Mouse (Mus musculus): ENCODE measurements around the gene Rgs14. TPM values are rescaled to one million over a fixed set of nuclear protein-coding genes. Genes with fewer than 3 reads are reported as not detected.

Rgs14 gene
- total RNA-seq, 2 experiments from 2014 or later = 7.9 to 14.7 TPM

DNA sequence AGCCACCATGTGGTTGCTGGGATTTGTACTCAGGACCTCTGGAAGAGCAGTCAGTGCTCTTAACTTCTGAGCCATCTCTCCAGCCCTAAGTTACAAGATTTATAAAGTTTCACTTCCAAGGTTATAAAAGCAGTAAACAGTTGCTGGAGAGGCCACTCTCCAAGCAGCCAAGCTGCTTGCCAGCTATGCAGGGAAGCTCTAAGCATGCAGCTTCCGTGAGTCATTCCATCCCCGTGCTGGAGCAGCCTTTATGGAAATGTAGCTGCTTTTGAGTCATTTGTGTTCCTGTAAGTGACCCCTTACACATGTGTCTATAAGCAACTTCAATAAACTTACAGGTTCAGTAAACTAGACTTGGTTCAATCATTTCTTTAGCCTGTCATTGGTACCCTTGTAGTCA lies 61.0 kb downstream of the Rgs14 start:
- no peak for ATAC-seq (replicated peaks; ENCODE audit: low FRiP score, poor library complexity, severe bottlenecking)

DNA sequence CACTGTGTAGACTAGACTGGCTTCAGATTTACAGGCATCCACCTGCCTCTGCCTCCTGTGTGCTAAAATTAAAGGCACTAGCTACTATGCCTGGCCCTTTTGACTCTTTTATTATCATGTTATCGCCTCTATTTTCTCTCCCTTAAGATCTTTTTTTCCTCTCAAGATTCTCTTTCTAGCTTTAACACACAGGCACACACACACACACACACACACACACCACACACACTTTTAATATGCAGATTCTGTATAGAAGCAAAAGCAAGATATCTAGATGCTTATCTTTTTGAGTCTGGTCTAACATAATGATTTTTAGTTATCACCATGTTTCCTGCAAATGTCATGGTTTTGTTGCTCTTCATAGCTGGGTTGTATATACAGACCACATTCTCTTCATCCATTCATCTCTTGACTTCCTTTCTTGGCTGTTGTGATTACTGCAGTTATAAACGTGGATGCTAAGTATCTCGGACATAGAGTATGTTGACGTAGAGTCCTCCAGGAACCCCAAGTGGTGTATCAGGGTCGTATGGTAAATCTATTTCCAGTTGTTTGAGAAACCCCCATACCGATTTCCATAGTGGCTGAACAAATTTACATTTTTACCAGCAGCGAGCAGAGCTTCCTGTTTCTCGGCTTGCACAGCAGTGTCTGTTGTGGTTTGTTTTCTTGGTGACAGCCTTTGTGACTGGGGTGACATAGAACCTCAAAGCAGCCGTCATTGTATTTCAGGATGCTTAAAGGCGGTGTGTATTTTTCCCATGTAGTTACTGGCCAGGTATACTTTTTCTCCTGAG lies 62.6 kb downstream of the Rgs14 start:
- ATAC-seq (replicated peaks; ENCODE audit: low FRiP score, poor library complexity, severe bottlenecking) = no peak

Other genes starting within 250 kb of the Rgs14 start
- not detected in 2 replicates for gene Gm17617, start 236.2 kb upstream of the Rgs14 start, total RNA-seq (2015; ENCODE audit: low replicate concordance)
- not detected in 2 replicates for gene Gm17617, start 236.2 kb upstream of the Rgs14 start, total RNA-seq (2017; ENCODE audit: low replicate concordance)
- gene Fgfr4, start 217.1 kb upstream of the Rgs14 start, total RNA-seq (2015; ENCODE audit: low replicate concordance) = not detected in 2 replicates
- not detected in 2 replicates for gene Fgfr4, start 217.1 kb upstream of the Rgs14 start, total RNA-seq (2017; ENCODE audit: low replicate concordance)
- 36.9 and 38.2 TPM in 2 replicates for gene Nsd1, start 159.9 kb upstream of the Rgs14 start, total RNA-seq (2015; ENCODE audit: low replicate concordance)
- gene Nsd1, start 159.9 kb upstream of the Rgs14 start, total RNA-seq (2017; ENCODE audit: low replicate concordance) = 50.6 and 85.7 TPM in 2 replicates
- 81.3 and 131 TPM in 2 replicates for gene Prelid1, start 49.2 kb upstream of the Rgs14 start, total RNA-seq (2015; ENCODE audit: low replicate concordance)
- gene Prelid1, start 49.2 kb upstream of the Rgs14 start, total RNA-seq (2017; ENCODE audit: low replicate concordance) = 30.9 and 39.1 TPM in 2 replicates
- 83.3 and 153 TPM in 2 replicates for gene Rab24, start 47.8 kb upstream of the Rgs14 start, total RNA-seq (2015; ENCODE audit: low replicate concordance)
- 19.8 and 40.4 TPM in 2 replicates for gene Rab24, start 47.8 kb upstream of the Rgs14 start, total RNA-seq (2017; ENCODE audit: low replicate concordance)
- gene Mxd3, start 39.9 kb upstream of the Rgs14 start, total RNA-seq (2015; ENCODE audit: low replicate concordance) = 293 and 332 TPM in 2 replicates
- gene Mxd3, start 39.9 kb upstream of the Rgs14 start, total RNA-seq (2017; ENCODE audit: low replicate concordance) = 162 and 195 TPM in 2 replicates
- gene Lman2, start 6.9 kb upstream of the Rgs14 start, total RNA-seq (2015; ENCODE audit: low replicate concordance) = 45.7 and 55.1 TPM in 2 replicates
- 56.6 and 75.6 TPM in 2 replicates for gene Lman2, start 6.9 kb upstream of the Rgs14 start, total RNA-seq (2017; ENCODE audit: low replicate concordance)
- gene Slc34a1, start 28.5 kb downstream of the Rgs14 start, total RNA-seq (2015; ENCODE audit: low replicate concordance) = not detected in 2 replicates
- gene Slc34a1, start 28.5 kb downstream of the Rgs14 start, total RNA-seq (2017; ENCODE audit: low replicate concordance) = not detected in 2 replicates
- not detected in 2 replicates for gene Pfn3, start 45.5 kb downstream of the Rgs14 start, total RNA-seq (2015; ENCODE audit: low replicate concordance)
- gene Pfn3, start 45.5 kb downstream of the Rgs14 start, total RNA-seq (2017; ENCODE audit: low replicate concordance) = not detected in 2 replicates
- gene F12, start 57.1 kb downstream of the Rgs14 start, total RNA-seq (2015; ENCODE audit: low replicate concordance) = not detected in 2 replicates
- not detected in 2 replicates for gene F12, start 57.1 kb downstream of the Rgs14 start, total RNA-seq (2017; ENCODE audit: low replicate concordance)
- 48.2 and 55.5 TPM in 2 replicates for gene Grk6, start 75.3 kb downstream of the Rgs14 start, total RNA-seq (2015; ENCODE audit: low replicate concordance)
- gene Grk6, start 75.3 kb downstream of the Rgs14 start, total RNA-seq (2017; ENCODE audit: low replicate concordance) = 62.2 and 75.7 TPM in 2 replicates
- gene Prr7, start 94.5 kb downstream of the Rgs14 start, total RNA-seq (2015; ENCODE audit: low replicate concordance) = not detected in 2 replicates
- gene Prr7, start 94.5 kb downstream of the Rgs14 start, total RNA-seq (2017; ENCODE audit: low replicate concordance) = not detected in 2 replicates
- not detected in 2 replicates for gene Dbn1, start 118.4 kb downstream of the Rgs14 start, total RNA-seq (2015; ENCODE audit: low replicate concordance)
- 0.45 TPM in 1 of 2 replicates, not detected in the other for gene Dbn1, start 118.4 kb downstream of the Rgs14 start, total RNA-seq (2017; ENCODE audit: low replicate concordance)
- gene Pdlim7, start 143.9 kb downstream of the Rgs14 start, total RNA-seq (2015; ENCODE audit: low replicate concordance) = 0.84 and 1.4 TPM in 2 replicates
- gene Pdlim7, start 143.9 kb downstream of the Rgs14 start, total RNA-seq (2017; ENCODE audit: low replicate concordance) = 0.15 and 3.5 TPM in 2 replicates
- 23.8 and 31.4 TPM in 2 replicates for gene Dok3, start 159.6 kb downstream of the Rgs14 start, total RNA-seq (2015; ENCODE audit: low replicate concordance)
- gene Dok3, start 159.6 kb downstream of the Rgs14 start, total RNA-seq (2017; ENCODE audit: low replicate concordance) = 5.5 and 7.1 TPM in 2 replicates
- 5.8 and 5.9 TPM in 2 replicates for gene Ddx41, start 166.9 kb downstream of the Rgs14 start, total RNA-seq (2015; ENCODE audit: low replicate concordance)
- gene Ddx41, start 166.9 kb downstream of the Rgs14 start, total RNA-seq (2017; ENCODE audit: low replicate concordance) = 9.1 and 28.7 TPM in 2 replicates
- gene Fam193b, start 201.4 kb downstream of the Rgs14 start, total RNA-seq (2015; ENCODE audit: low replicate concordance) = 39.6 and 64.6 TPM in 2 replicates
- 39.5 and 47.1 TPM in 2 replicates for gene Fam193b, start 201.4 kb downstream of the Rgs14 start, total RNA-seq (2017; ENCODE audit: low replicate concordance)
- 28.1 and 33.2 TPM in 2 replicates for gene Tmed9, start 204.0 kb downstream of the Rgs14 start, total RNA-seq (2015; ENCODE audit: low replicate concordance)
- 31.1 and 62.9 TPM in 2 replicates for gene Tmed9, start 204.0 kb downstream of the Rgs14 start, total RNA-seq (2017; ENCODE audit: low replicate concordance)
- 2.9 and 3.4 TPM in 2 replicates for gene B4galt7, start 230.2 kb downstream of the Rgs14 start, total RNA-seq (2015; ENCODE audit: low replicate concordance)
- 0.53 and 4.0 TPM in 2 replicates for gene B4galt7, start 230.2 kb downstream of the Rgs14 start, total RNA-seq (2017; ENCODE audit: low replicate concordance)